Mouse (Mus musculus): ENCODE results near the gene Trex2. TPM values are rescaled to one million over a fixed set of nuclear protein-coding genes. Genes with fewer than 3 reads are reported as not detected.

Gene Trex2
- 2.0 TPM for polyA plus RNA-seq (2014; fragmentation: Illumina TruSeq; extraction: RNeasy Lipid Tissue Mini Kit (QIAGEN cat#74804); ENCODE audit: low read depth, low replicate concordance)

GRCm38 (mm10) chrX:73435252-73435651 lies at the start of gene Trex2:
Trex2 (minus strand) TSS chrX:73435344.

DNA sequence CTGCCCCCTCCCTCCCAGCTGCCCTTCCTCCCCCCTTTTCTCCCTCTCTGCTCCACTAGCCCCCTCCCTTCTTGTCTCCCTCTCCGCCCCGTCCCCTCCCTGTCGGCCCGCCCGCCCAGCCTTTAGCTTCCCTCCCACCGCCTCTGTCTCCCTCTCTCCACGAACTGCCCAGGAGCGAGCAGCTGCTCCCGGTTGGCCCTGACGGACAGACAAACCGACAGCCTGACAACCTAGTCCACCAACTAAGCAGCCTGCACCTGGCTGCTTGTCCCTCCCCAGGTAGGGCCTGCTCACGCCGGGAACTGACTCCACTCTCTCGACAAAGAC lies 48.3 kb upstream of the Trex2 start, which contains the start of gene Bgn:
TSS of gene Bgn (plus strand) at position 119 of the 327 bp plus-strand sequence.

GRCm38 (mm10) chrX:73458877-73459392 lies 23.8 kb upstream of the Trex2 start, which contains the start of gene Haus7:
Haus7 (minus strand) TSS chrX:73459044.

DNA sequence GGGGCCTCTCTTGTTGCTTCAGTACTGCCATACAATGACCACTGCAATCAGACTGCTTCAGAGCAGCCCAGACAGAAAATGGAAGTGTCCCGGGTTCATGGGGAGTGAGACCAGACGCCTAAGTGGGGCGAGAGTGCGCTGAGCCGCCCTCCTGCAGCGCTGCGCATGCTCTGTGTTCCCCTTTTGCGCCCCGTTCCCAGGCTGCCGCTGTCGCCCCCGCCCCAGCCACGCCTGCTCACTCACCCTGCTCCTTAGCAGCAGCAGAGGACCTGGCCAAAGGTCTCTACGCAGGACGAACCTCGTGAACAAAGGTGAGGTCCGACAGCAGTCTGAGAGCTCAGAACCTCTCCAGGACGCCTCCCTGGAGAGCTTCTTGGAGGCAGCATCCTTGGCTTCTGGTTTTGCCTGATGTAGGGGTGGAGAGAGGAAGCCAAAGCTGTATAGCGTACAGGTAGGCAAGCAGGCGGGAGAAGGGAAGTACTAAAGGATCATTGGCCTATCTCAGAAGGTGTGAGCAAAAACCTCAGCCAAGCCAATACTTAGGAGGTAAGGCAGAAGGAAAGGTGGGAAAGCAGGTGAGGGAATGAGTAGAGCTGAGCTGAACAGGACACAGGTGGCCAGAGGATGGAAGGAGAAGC lies 24.1 kb downstream of the Trex2 start, which contains the start of gene Zfp92:
TSS of gene Zfp92 (plus strand) at position 217 of the 638 bp plus-strand sequence.

GRCm38 (mm10) chrX:73398636-73399035 lies 36.5 kb downstream of the Trex2 start, which contains the start of gene Gm18336:
Gm18336 (minus strand) TSS chrX:73398736.

Other genes with a start within 250 kb of the Trex2 start
- gene Xlr3b, start 243.1 kb downstream of the Trex2 start, polyA plus RNA-seq (2014; fragmentation: Illumina TruSeq; extraction: RNeasy Lipid Tissue Mini Kit (QIAGEN cat#74804); ENCODE audit: low read depth, low replicate concordance) = 4.5 TPM
- gene Xlr4b, start 221.0 kb downstream of the Trex2 start, polyA plus RNA-seq (2014; fragmentation: Illumina TruSeq; extraction: RNeasy Lipid Tissue Mini Kit (QIAGEN cat#74804); ENCODE audit: low read depth, low replicate concordance) = 3.8 TPM
- gene F8a, start 207.1 kb downstream of the Trex2 start, polyA plus RNA-seq (2014; fragmentation: Illumina TruSeq; extraction: RNeasy Lipid Tissue Mini Kit (QIAGEN cat#74804); ENCODE audit: low read depth, low replicate concordance) = 7.4 TPM
- gene Xlr4c, start 192.2 kb downstream of the Trex2 start, polyA plus RNA-seq (2014; fragmentation: Illumina TruSeq; extraction: RNeasy Lipid Tissue Mini Kit (QIAGEN cat#74804); ENCODE audit: low read depth, low replicate concordance) = 3.9 TPM
- 0.68 TPM for gene Xlr3c, start 170.0 kb downstream of the Trex2 start, polyA plus RNA-seq (2014; fragmentation: Illumina TruSeq; extraction: RNeasy Lipid Tissue Mini Kit (QIAGEN cat#74804); ENCODE audit: low read depth, low replicate concordance)
- not detected for gene Xlr5a, start 142.4 kb downstream of the Trex2 start, polyA plus RNA-seq (2014; fragmentation: Illumina TruSeq; extraction: RNeasy Lipid Tissue Mini Kit (QIAGEN cat#74804); ENCODE audit: low read depth, low replicate concordance)
- gene Xlr5c, start 142.4 kb downstream of the Trex2 start, polyA plus RNA-seq (2014; fragmentation: Illumina TruSeq; extraction: RNeasy Lipid Tissue Mini Kit (QIAGEN cat#74804); ENCODE audit: low read depth, low replicate concordance) = not detected
- gene Gm45015, start 98.5 kb downstream of the Trex2 start, polyA plus RNA-seq (2014; fragmentation: Illumina TruSeq; extraction: RNeasy Lipid Tissue Mini Kit (QIAGEN cat#74804); ENCODE audit: low read depth, low replicate concordance) = not detected
- 18.0 TPM for gene Zfp275, start 92.7 kb downstream of the Trex2 start, polyA plus RNA-seq (2014; fragmentation: Illumina TruSeq; extraction: RNeasy Lipid Tissue Mini Kit (QIAGEN cat#74804); ENCODE audit: low read depth, low replicate concordance)
- gene Gm18336, start 36.6 kb downstream of the Trex2 start, polyA plus RNA-seq (2014; fragmentation: Illumina TruSeq; extraction: RNeasy Lipid Tissue Mini Kit (QIAGEN cat#74804); ENCODE audit: low read depth, low replicate concordance) = not detected
- 0.10 TPM for gene Zfp92, start 24.2 kb downstream of the Trex2 start, polyA plus RNA-seq (2014; fragmentation: Illumina TruSeq; extraction: RNeasy Lipid Tissue Mini Kit (QIAGEN cat#74804); ENCODE audit: low read depth, low replicate concordance)
- gene Haus7, start 23.7 kb upstream of the Trex2 start, polyA plus RNA-seq (2014; fragmentation: Illumina TruSeq; extraction: RNeasy Lipid Tissue Mini Kit (QIAGEN cat#74804); ENCODE audit: low read depth, low replicate concordance) = 19.9 TPM
- gene Bgn, start 48.3 kb upstream of the Trex2 start, polyA plus RNA-seq (2014; fragmentation: Illumina TruSeq; extraction: RNeasy Lipid Tissue Mini Kit (QIAGEN cat#74804); ENCODE audit: low read depth, low replicate concordance) = 271 TPM
- gene Atp2b3, start 67.7 kb upstream of the Trex2 start, polyA plus RNA-seq (2014; fragmentation: Illumina TruSeq; extraction: RNeasy Lipid Tissue Mini Kit (QIAGEN cat#74804); ENCODE audit: low read depth, low replicate concordance) = 54.7 TPM
- gene Dusp9, start 204.1 kb upstream of the Trex2 start, polyA plus RNA-seq (2014; fragmentation: Illumina TruSeq; extraction: RNeasy Lipid Tissue Mini Kit (QIAGEN cat#74804); ENCODE audit: low read depth, low replicate concordance) = 0.88 TPM
- 6.6 TPM for gene Pnck, start 224.8 kb upstream of the Trex2 start, polyA plus RNA-seq (2014; fragmentation: Illumina TruSeq; extraction: RNeasy Lipid Tissue Mini Kit (QIAGEN cat#74804); ENCODE audit: low read depth, low replicate concordance)
- gene Slc6a8, start 237.8 kb upstream of the Trex2 start, polyA plus RNA-seq (2014; fragmentation: Illumina TruSeq; extraction: RNeasy Lipid Tissue Mini Kit (QIAGEN cat#74804); ENCODE audit: low read depth, low replicate concordance) = 23.2 TPM